ENCODE assay signal across 8 mouse cellular contexts in the genomic region with DNA sequence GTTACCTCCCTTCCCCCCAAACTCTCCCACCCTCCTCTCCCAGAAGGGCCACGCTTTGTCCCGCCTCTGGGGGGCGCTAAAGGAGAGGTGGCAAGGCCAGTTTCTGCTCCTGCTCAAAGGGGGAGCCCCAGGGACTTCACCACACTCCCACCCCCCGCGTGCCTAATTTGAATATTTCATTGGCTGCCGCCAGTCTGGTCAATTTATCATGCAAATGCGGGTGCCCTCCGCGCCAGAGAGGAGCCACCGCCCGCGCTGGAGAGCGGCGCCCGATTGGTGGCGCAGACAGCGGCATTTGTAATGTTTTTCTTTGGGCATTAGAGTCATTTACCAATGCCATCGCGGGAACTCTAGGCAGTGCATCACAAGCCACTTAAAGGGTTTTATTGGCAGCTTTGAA. TPM values are rescaled to one million over a fixed set of nuclear protein-coding genes. Genes with fewer than 3 reads are reported as not detected.
DNase-seq lines count a peak whose midpoint lies in the region; ATAC-seq and TF ChIP-seq lines count a peak whose summit lies in the region.

No protein-coding gene starts in this region.

- under 1% methylated on average over 19 of the region's 19 CpGs for WGBS in kidney, embryonic 16.5 days
- WGBS in midbrain, embryonic 13.5 days: under 1% methylated on average over 19 of the region's 19 CpGs

- H3K9ac ChIP-seq in kidney, embryonic 16.5 days (replicated peaks; ENCODE audit: low read length): no peak overlapping the region
- H3K9ac ChIP-seq in midbrain, embryonic 13.5 days (replicated peaks): no peak overlapping the region

- peak; percentile 39 to 58 for DNase-seq in left cerebral cortex, adult 2 months (ENCODE audit: extremely low spot score in 1 of 2, low spot score in 2 of 2)
- DNase-seq in left cerebral cortex, adult 9 months (ENCODE audit: low spot score in 2 of 2): no peak
- DNase-seq in adrenal gland, postnatal 25 days: peak; percentile 37
- DNase-seq in gastrocnemius, adult 2 months: peak; percentile 79
- no peak for DNase-seq in spleen, adult 12 weeks (ENCODE audit: low spot score)
- DNase-seq in cerebellum, adult 9-11 months: no peak

- H3K4me2 ChIP-seq in kidney, embryonic 16.5 days (replicated peaks; ENCODE audit: low read depth, low read length): peak overlapping the region; percentile 28; the same call in 1 of the 2 replicates
- peak overlapping the region; percentile 22; the same call in 1 of the 2 replicates for H3K4me2 ChIP-seq in midbrain, embryonic 13.5 days (replicated peaks)

- no peak overlapping the region for H3K27ac ChIP-seq in left cerebral cortex, adult 2 months
- peak overlapping the region; percentile 5; the same call in 1 of the 2 replicates for H3K27ac ChIP-seq in gastrocnemius, adult 2 months
- no peak overlapping the region for H3K27ac ChIP-seq in kidney, embryonic 16.5 days (ENCODE audit: low read length)
- H3K27ac ChIP-seq in midbrain, embryonic 13.5 days: no peak overlapping the region

- ATAC-seq in kidney, embryonic 16.5 days (ENCODE audit: low FRiP score, low TSS enrichment): 0 out of 2 replicates have a peak, but pooled peaks have one; percentile 20
- ATAC-seq in midbrain, embryonic 13.5 days: 0 out of 2 replicates have a peak, but pooled peaks have one; percentile 40

- H3K36me3 ChIP-seq in kidney, embryonic 16.5 days (ENCODE audit: insufficient read depth, low read length): no peaks in the 10 kb centered on the region
- no peaks in the 10 kb centered on the region for H3K36me3 ChIP-seq in midbrain, embryonic 13.5 days

- TF ChIP-seq CTCF in left cerebral cortex, adult 2 months (IDR thresholded peaks at IDR 0.05): peak; percentile 66
- TF ChIP-seq CTCF in gastrocnemius, adult 2 months (IDR thresholded peaks at IDR 0.05): peak; percentile 84

- peak overlapping the region; percentile 34 for H3K4me3 ChIP-seq in left cerebral cortex, adult 2 months
- peak overlapping the region; percentile 66 for H3K4me3 ChIP-seq in gastrocnemius, adult 2 months
- H3K4me3 ChIP-seq in kidney, embryonic 16.5 days (ENCODE audit: low read length): 0 out of 2 replicates have a peak overlapping the region, but pooled peaks have one; percentile 2
- H3K4me3 ChIP-seq in midbrain, embryonic 13.5 days (replicated peaks): 0 out of 2 replicates have a peak overlapping the region, but pooled peaks have one; percentile 7

- intact Hi-C loops in left cerebral cortex, adult 2 months (cut with DNase I): loop anchor here (5.0 to 10.0 kb wide), 2 partner anchors 554 to 788 kb away; no protein-coding TSS in a partner anchor
- intact Hi-C loops in gastrocnemius, adult 2 months (cut with DNase I): loop anchor here (1.0 to 10.0 kb wide), 3 partner anchors 267 to 1046 kb away; a partner anchor contains a TSS

- peaks cover 56% of the 10 kb centered on the region for H3K27me3 ChIP-seq in kidney, embryonic 16.5 days (ENCODE audit: insufficient read depth, low read length)
- H3K27me3 ChIP-seq in midbrain, embryonic 13.5 days: peaks cover 83% of the 10 kb centered on the region

- peaks cover 5% of the 10 kb centered on the region for H3K4me1 ChIP-seq in kidney, embryonic 16.5 days (ENCODE audit: insufficient read depth, low read length)
- peaks cover 23% of the 10 kb centered on the region for H3K4me1 ChIP-seq in midbrain, embryonic 13.5 days (replicated peaks)

- no peaks in the 10 kb centered on the region for H3K9me3 ChIP-seq in kidney, embryonic 16.5 days (ENCODE audit: low read length)
- H3K9me3 ChIP-seq in midbrain, embryonic 13.5 days: no peaks in the 10 kb centered on the region

RNA-seq across cellular contexts. Expression of a gene that starts 7.4 kb away (rescaled TPM):
- 10 to 100 TPM; 43.0 to 53.4 TPM for total RNA-seq in left cerebral cortex, adult 2 months (2021)
- total RNA-seq in adrenal gland, postnatal 25 days (2021): 4.2 and 4.7 TPM in 2 replicates
- total RNA-seq in gastrocnemius, adult 2 months (2021): 1 to 10 TPM; 2.9 to 3.1 TPM
- polyA plus RNA-seq in kidney, embryonic 16.5 days (2015; fragmentation: Nextera tagmentation; extraction: Ambion mirVana): 11.7 and 17.6 TPM in 2 replicates
- polyA plus RNA-seq in midbrain, embryonic 13.5 days (2015; fragmentation: Nextera tagmentation; extraction: Ambion mirVana): 7.9 and 9.1 TPM in 2 replicates

Comparison
In these comparisons a context has a peak if more than half of its experiments do, and no peak if none do; other contexts are left out.
1. DNase-seq: peak in left cerebral cortex, adult 2 months (2 of 2), adrenal gland, postnatal 25 days (single experiment) and gastrocnemius, adult 2 months (single experiment); none in left cerebral cortex, adult 9 months (0 of 2), spleen, adult 12 weeks (single experiment) and cerebellum, adult 9-11 months (single experiment).
2. H3K4me3 ChIP-seq: peak in every context shown above with its lines; median percentile 66 in gastrocnemius, adult 2 months; 34 in left cerebral cortex, adult 2 months; 7 in midbrain, embryonic 13.5 days; 2 in kidney, embryonic 16.5 days.